Mouse (Mus musculus) liver, embryonic 14.5 days (tissue): ENCODE results near the gene Lhfpl3. TPM values are rescaled to one million over a fixed set of nuclear protein-coding genes. Genes with fewer than 3 reads are reported as not detected.

Experiments used
- ATAC-seq: fragments of 200-750 bp; cut with Nextera tagmentation; 2 replicates; pipeline ENCODE4 v1.8.0; 2017; ENCODE audit warnings: moderate number of reproducible peaks, mild to moderate bottlenecking, moderate library complexity; ENCODE audit not compliant: insufficient read depth
- DNase-seq, 3 experiments: peaks; one replicate each; pipeline ENCODE4 v3.0.0-alpha.2; 2012 to 2013; ENCODE audit warnings: low read depth in 3 of 3, low spot score in 3 of 3
- H3K27ac ChIP-seq: fragments of 300-500 bp; sonication (generic); 2 replicates; pipeline ENCODE4 v1.5.1; 2014; ENCODE audit warnings: moderate library complexity, mild to moderate bottlenecking, control low read depth, inconsistent platforms
- H3K27me3 ChIP-seq: fragments of 300-500 bp; sonication (generic); 2 replicates; pipeline ENCODE4 v1.6.1; 2014; ENCODE audit warnings: mild to moderate bottlenecking, low read length, moderate library complexity; ENCODE audit not compliant: control insufficient read depth, insufficient read depth
- H3K36me3 ChIP-seq: fragments of 300-500 bp; sonication (generic); replicated peaks from 2 replicates; pipeline ENCODE4 v1.6.1; 2014; ENCODE audit warnings: low read depth; ENCODE audit not compliant: control insufficient read depth, insufficient read depth
- H3K4me1 ChIP-seq, 2 experiments: fragments of 200-500 bp in 1 of 2; fragments of 300-500 bp in 1 of 2; sonication (generic) in 1 of 2; replicated peaks; 2 replicates each; pipeline ENCODE4 v1.6.1; 2012 to 2014; ENCODE audit warnings: antibody characterized with exemption in 1 of 2, inconsistent platforms in 1 of 2, low read length in 1 of 2; ENCODE audit not compliant: control insufficient read depth in 2 of 2, insufficient read depth in 2 of 2
- H3K4me2 ChIP-seq: fragments of 300-500 bp; sonication (generic); 2 replicates; pipeline ENCODE4 v1.6.1; 2014; ENCODE audit warnings: low read depth, mild to moderate bottlenecking, control low read depth, moderate library complexity
- H3K4me3 ChIP-seq, 2 experiments: fragments of 200-500 bp in 1 of 2; fragments of 300-500 bp in 1 of 2; sonication (generic) in 1 of 2; 2 replicates each; pipeline ENCODE4 v1.5.1; 2012 to 2014; ENCODE audit warnings: low read depth in 2 of 2, low read length in 2 of 2, mild to moderate bottlenecking in 2 of 2, control low read depth in 1 of 2, inconsistent platforms in 1 of 2, moderate library complexity in 1 of 2; ENCODE audit not compliant: insufficient read depth in 1 of 2
- H3K9ac ChIP-seq: fragments of 300-500 bp; sonication (generic); replicated peaks from 2 replicates; pipeline ENCODE4 v1.6.1; 2014; ENCODE audit warnings: mild to moderate bottlenecking, control low read depth, moderate library complexity
- H3K9me3 ChIP-seq: fragments of 300-500 bp; sonication (generic); 2 replicates; pipeline ENCODE4 v1.6.1; 2016; ENCODE audit warnings: low read length, mixed read lengths; ENCODE audit not compliant: control insufficient read depth
- CTCF ChIP-seq: IDR thresholded peaks from 2 replicates; pipeline ENCODE4 v1.5.1; 2016; ENCODE audit warnings: antibody characterized with exemption, low read depth, control low read depth
- EP300 ChIP-seq: IDR thresholded peaks from 2 replicates; pipeline ENCODE4 v1.6.1; 2016; ENCODE audit warnings: antibody characterized with exemption, low read depth
- WGBS: fragments of 180-500 bp; shearing (Covaris S2); extraction: QIAGEN DNeasy Blood & Tissue Kit; methylation state at CpG from one replicate; pipeline ENCODE4 v1.1.7; 2014; ENCODE audit not compliant: insufficient replicate concordance; 5-methylcytosine and 5-hydroxymethylcytosine counted together
- polyA plus RNA-seq, 2 experiments: library from polyadenylated mRNA; depleted of rRNA in 1 of 2; stranded (reverse) in 1 of 2; unstranded in 1 of 2; fragments of >200 nt; fragmentation: Nextera tagmentation in 1 of 2; extraction: Ambion mirVana in 1 of 2; gene quantifications; 2 replicates each; pipeline versions ENCODE4 v1.2.1 to v1.2.3; 2012 to 2014

Gene Lhfpl3
- polyA plus RNA-seq, 2 experiments: 0.01 TPM; not detected in 1

DNA sequence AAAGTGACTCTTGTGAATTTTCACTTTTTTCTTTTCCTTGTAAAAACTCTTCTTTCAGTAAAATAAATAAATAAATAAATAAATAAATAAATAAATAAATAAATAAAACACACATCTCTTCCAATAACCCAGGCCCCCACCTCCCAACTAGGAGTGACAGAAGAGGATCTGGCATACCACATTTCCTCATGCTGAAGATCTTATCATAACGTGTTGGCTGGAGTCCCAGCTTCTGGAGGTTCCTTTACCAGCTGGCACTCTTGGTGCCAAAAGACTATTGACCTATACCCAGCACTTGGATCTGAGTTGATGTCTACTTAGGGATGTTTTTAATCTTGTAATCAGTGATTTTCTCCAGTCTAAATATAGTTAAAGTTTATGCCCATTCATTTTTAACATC is 264.6 kb downstream of the Lhfpl3 start:
- DNase-seq (no peak), ATAC-seq (no peak)
- Histone ChIP-seq H3K36me3 (no peaks in the 10 kb centered on the region), H3K27ac (no peak overlapping the region), H3K9me3 (no peaks in the 10 kb centered on the region), H3K4me1 (no peaks in the 10 kb centered on the region), H3K9ac (no peak overlapping the region), H3K4me2 (no peak overlapping the region), H3K4me3 (no peak overlapping the region), H3K27me3 (no peaks in the 10 kb centered on the region)
- TF ChIP-seq CTCF: no peak
- TF ChIP-seq EP300: no peak
- 23% methylated on average over 1 of the region's 1 CpGs for WGBS

- H3K9me3 ChIP-seq: no peaks in the 10 kb centered on the region
- no peak overlapping the region for H3K27ac ChIP-seq
- no peak overlapping the region for H3K4me2 ChIP-seq
- no peaks in the 10 kb centered on the region for H3K4me1 ChIP-seq
- no peak overlapping the region for H3K4me3 ChIP-seq
- H3K36me3 ChIP-seq: no peaks in the 10 kb centered on the region
- ATAC-seq: no peak
- no peak for TF ChIP-seq EP300
- no peak for TF ChIP-seq CTCF
- no peaks in the 10 kb centered on the region for H3K27me3 ChIP-seq
- H3K9ac ChIP-seq: no peak overlapping the region
- DNase-seq: no peak
Observed at GRCm38 (mm10) chr5:23013997-23014396, 268.1 kb downstream of the Lhfpl3 start.

DNA sequence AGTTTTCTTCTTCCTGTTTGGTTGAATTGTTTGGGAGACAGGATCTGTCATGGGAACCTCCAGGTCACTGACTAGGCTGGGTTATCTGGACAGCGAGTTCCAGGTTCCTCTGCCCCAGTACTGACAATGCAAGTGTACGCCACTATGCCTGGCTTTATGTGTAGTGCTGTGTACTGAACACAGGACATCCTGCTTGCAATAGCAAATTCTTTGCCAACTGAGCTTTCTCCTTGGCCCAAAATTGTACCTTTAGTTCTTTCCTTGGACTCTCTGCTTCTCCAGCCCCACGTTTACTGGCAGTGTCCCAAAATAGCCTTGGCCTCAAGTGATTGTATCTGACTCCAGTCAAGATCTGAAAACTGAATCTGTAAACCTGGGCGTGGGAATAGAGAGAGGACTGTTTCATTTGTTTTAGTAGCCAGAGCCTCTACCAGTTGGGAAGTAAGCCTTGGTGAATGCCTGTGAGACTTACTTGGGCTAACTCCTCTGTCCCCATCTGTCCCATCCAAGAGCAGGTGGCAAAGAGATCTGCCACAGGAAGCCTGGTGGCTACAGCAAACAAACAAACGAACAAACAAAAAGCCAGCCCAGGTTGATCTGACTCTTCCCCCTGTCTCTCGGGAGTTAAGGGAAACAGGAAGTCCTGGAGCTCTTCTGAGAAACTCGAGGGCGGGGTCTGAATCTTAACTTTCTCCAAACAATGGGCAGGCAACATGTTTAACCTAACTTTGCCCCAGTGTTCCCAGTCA is 269.9 kb downstream of the Lhfpl3 start:
- H3K4me2 ChIP-seq: no peak overlapping the region
- ATAC-seq: no peak
- TF ChIP-seq EP300 (no peak), CTCF (no peak)

DNA sequence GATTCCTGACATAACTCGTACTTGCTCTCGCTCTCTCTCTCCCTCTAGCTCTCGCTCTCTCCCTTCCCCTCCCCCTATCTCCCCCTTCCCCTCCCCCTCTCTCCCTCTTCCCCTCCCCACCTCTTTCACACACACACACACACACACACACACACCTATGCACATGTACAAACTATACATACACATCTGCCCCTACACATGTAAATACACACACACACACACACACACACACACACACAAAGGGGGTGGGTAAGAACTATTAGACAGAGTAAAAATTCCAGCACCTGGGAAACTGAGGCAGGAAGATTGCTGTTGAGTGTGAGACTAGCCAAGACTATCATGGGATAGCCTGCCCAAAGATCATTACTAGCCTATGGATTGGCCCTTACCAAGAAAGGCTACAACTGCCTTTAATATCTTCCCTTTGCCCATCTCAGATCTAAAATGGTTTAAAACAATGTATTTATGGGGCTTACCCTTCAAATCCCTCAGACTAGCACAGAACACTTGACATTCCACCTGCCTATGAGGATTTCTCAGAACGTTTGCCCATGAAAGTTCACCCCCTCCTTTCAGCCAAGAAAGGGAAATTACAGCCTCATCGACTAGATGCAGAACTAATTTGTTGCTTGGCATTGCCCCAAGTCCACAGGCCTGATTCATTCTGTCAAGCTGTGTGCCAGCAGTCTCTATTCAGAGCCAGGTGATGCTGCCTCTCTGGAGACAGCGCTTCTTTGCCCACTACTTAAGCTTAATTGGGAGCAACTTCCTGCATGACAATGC is 289.3 kb downstream of the Lhfpl3 start:
- DNase-seq: no peak
- H3K27me3 ChIP-seq: no peaks in the 10 kb centered on the region
- no peak for ATAC-seq
- no peak overlapping the region for H3K27ac ChIP-seq
- H3K4me1 ChIP-seq: no peaks in the 10 kb centered on the region
- no peak overlapping the region for H3K4me3 ChIP-seq
- no peaks in the 10 kb centered on the region for H3K36me3 ChIP-seq
- H3K9me3 ChIP-seq: no peaks in the 10 kb centered on the region
- 65% methylated on average over 6 of the region's 6 CpGs for WGBS
- H3K4me2 ChIP-seq: no peak overlapping the region
- H3K9ac ChIP-seq: no peak overlapping the region
- TF ChIP-seq CTCF (no peak), EP300 (no peak)

More for the DNA sequence above, 269.9 kb downstream of the Lhfpl3 start:
- no peaks in the 10 kb centered on the region for H3K4me1 ChIP-seq
- no peak overlapping the region for H3K4me3 ChIP-seq
- DNase-seq: no peak
- no peak overlapping the region for H3K9ac ChIP-seq
- no peaks in the 10 kb centered on the region for H3K9me3 ChIP-seq
- H3K27ac ChIP-seq: no peak overlapping the region
- 30% methylated on average over 8 of the region's 8 CpGs for WGBS
- no peaks in the 10 kb centered on the region for H3K27me3 ChIP-seq
- no peaks in the 10 kb centered on the region for H3K36me3 ChIP-seq

DNA sequence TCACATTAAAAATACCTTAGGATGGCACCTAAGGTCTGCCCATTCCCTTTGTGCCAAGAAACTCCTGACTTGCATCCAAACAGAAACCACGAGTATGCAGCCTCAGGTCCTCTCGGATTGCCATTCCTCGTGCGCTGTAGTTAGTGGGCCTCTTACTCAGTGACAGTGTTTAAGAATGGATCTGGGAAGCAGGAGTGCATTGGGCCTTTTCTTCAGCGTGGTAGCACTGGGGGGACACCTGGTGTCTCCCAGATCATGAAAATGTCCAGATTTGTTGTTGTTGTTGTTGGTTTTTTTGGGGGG is 289.8 kb downstream of the Lhfpl3 start:
- Histone ChIP-seq H3K27me3 (no peaks in the 10 kb centered on the region), H3K9me3 (no peaks in the 10 kb centered on the region), H3K9ac (no peak overlapping the region), H3K27ac (no peak overlapping the region), H3K4me3 (no peak overlapping the region), H3K36me3 (no peaks in the 10 kb centered on the region), H3K4me2 (no peak overlapping the region), H3K4me1 (no peaks in the 10 kb centered on the region)
- TF ChIP-seq EP300: no peak
- TF ChIP-seq CTCF: no peak
- DNase-seq (no peak), ATAC-seq (no peak)
- WGBS: 66% methylated on average over 5 of the region's 5 CpGs
